Mouse (Mus musculus) embryonic facial prominence, embryonic 10.5 days (tissue): ENCODE data around the gene Dmrtc1c2. TPM values are rescaled to one million over a fixed set of nuclear protein-coding genes. Genes with fewer than 3 reads are reported as not detected.
"Not testable (repeated sequence)": the region's sequence is repeated elsewhere in the genome, so short reads cannot be mapped to it uniquely, and the experiment has no call there.

Experiments used
- DNase-seq: peaks from one replicate; pipeline ENCODE4 v3.0.0-alpha.2; 2017; ENCODE audit warnings: low spot score
- H3K27ac ChIP-seq: fragments of 300-500 bp; sonication (generic); replicated peaks from 2 replicates; pipeline ENCODE4 v1.5.1; 2016; ENCODE audit warnings: mild to moderate bottlenecking
- H3K27me3 ChIP-seq: fragments of 300-500 bp; sonication (generic); replicated peaks from 2 replicates; pipeline ENCODE4 v1.6.1; 2016; ENCODE audit warnings: low read depth, mild to moderate bottlenecking; ENCODE audit not compliant: poor library complexity, severe bottlenecking
- H3K36me3 ChIP-seq: fragments of 300-500 bp; sonication (generic); replicated peaks from 2 replicates; pipeline ENCODE4 v1.6.1; 2016; ENCODE audit warnings: mild to moderate bottlenecking, moderate library complexity
- H3K4me1 ChIP-seq: fragments of 300-500 bp; sonication (generic); 2 replicates; pipeline ENCODE4 v1.6.1; 2016
- H3K4me3 ChIP-seq: fragments of 300-500 bp; sonication (generic); 2 replicates; pipeline ENCODE4 v1.5.1; 2016; ENCODE audit warnings: mild to moderate bottlenecking, moderate library complexity
- H3K9me3 ChIP-seq: fragments of 300-500 bp; sonication (generic); 2 replicates; pipeline ENCODE4 v1.6.1; 2016; ENCODE audit warnings: mild to moderate bottlenecking
- WGBS: fragments of 180-500 bp; shearing (Covaris S2); methylation state at CpG from one replicate; pipeline ENCODE4 v1.1.7; 2016; 5-methylcytosine and 5-hydroxymethylcytosine counted together
- polyA plus RNA-seq: library from polyadenylated mRNA; unstranded; fragments of >200 nt; fragmentation: Nextera tagmentation; extraction: Ambion mirVana; gene quantifications from 2 replicates; pipeline ENCODE4 v1.2.1, GENCODE M21; 2016

Dmrtc1c2 gene
- polyA plus RNA-seq = not detected in 2 replicates

DNA sequence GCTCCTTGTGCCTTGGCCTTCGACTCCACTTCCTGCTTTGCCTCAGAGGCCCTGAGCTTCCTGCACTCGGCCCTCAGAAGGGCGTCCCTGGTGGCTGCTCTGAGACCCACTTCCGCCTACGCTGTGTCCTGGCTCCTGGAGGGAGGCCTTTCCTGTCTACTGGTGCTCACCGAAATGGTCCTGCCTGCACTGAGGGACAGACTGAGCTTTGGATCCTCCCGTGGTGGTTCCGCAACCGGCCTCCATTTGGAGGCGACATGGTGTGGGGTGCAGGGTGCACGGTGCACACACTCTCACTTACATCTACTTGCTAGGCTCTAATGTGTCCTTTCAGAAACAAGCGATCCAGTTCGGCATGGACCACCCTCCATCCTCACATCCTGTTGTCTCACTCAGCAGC is at the start of gene Dmrtc1c2:
Gene Dmrtc1c2, minus strand, starts transcription at position 101 of the 400 bp plus-strand sequence.
- 93% methylated on average over 4 of the region's 13 CpGs for WGBS
- not testable (repeated sequence) for H3K9me3 ChIP-seq, H3K27me3 ChIP-seq, H3K4me3 ChIP-seq, H3K4me1 ChIP-seq, H3K27ac ChIP-seq, DNase-seq, H3K36me3 ChIP-seq

DNA sequence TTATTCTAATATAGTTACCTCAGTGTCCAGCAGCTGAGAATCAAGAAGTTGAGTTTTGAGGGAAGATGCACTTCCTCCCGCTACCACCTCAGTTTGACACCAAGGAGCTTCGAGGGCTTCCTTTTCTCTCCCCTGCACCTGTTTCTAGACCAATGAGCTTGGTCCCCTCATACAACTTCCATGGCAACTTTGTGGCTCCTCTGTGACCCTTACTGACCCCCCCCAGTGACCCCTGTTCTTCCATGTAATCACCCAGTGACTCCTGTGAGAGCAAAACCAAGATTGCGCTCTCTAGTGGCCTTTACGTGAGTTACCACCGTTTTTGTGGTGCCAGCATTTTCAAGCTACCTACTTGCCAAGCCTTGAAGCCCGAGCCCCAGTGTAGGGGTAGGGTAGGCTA is 13.5 kb upstream of the Dmrtc1c2 start, which contains the start of gene 1700031F05Rik:
Gene 1700031F05Rik, minus strand, starts transcription at position 101 of the 400 bp plus-strand sequence.
- no peak within 1 kb of the TSS for H3K27ac ChIP-seq
- H3K36me3 ChIP-seq = no peaks in the 10 kb centered on the region
- peaks cover 41% of the 10 kb centered on the region for H3K27me3 ChIP-seq
- no peaks in the 10 kb centered on the region for H3K9me3 ChIP-seq
- H3K4me1 ChIP-seq = no peaks in the 10 kb centered on the region
- no peak within 1 kb of the TSS for H3K4me3 ChIP-seq
- 86% methylated on average over 6 of the region's 6 CpGs for WGBS
- no peak for DNase-seq

DNA sequence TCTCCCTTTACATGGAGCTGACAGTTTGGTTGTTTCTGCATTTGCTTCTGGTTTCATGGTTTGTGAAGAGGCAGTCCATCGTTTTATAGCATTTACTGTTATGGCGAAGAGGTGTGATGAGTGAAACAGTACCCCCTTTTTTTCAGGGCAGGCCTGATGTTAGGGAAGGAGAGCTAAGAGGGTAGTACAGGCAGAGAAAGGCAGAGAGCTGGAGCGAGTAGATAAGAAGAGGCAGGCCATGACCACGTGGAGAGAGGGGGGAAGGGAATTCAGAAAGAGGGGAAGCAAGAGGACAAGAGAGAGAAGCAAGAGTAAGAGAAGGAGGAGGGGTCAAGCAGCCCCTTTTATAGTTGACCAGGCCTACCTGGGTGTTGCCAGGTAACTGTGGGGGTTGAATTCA is 42.1 kb downstream of the Dmrtc1c2 start:
- DNase-seq = no peak
- H3K9me3 ChIP-seq = no peaks in the 10 kb centered on the region
- no peak overlapping the region for H3K27ac ChIP-seq
- H3K27me3 ChIP-seq = peaks cover 32% of the 10 kb centered on the region
- 64% methylated on average over 4 of the region's 4 CpGs for whole genome bisulfite sequencing
- no peak overlapping the region for H3K4me3 ChIP-seq
- no peaks in the 10 kb centered on the region for H3K36me3 ChIP-seq
- no peaks in the 10 kb centered on the region for H3K4me1 ChIP-seq

DNA sequence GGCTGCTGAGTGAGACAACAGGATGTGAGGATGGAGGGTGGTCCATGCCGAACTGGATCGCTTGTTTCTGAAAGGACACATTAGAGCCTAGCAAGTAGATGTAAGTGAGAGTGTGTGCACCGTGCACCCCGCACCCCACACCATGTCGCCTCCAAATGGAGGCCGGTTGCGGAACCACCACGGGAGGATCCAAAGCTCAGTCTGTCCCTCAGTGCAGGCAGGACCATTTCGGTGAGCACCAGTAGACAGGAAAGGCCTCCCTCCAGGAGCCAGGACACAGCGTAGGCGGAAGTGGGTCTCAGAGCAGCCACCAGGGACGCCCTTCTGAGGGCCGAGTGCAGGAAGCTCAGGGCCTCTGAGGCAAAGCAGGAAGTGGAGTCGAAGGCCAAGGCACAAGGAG is 51.8 kb downstream of the Dmrtc1c2 start, which contains the start of gene Dmrtc1c1:
Gene Dmrtc1c1, plus strand, starts transcription at position 301 of the 400 bp plus-strand sequence.
- not testable (repeated sequence) for H3K4me3 ChIP-seq, H3K4me1 ChIP-seq, H3K27ac ChIP-seq, H3K27me3 ChIP-seq, H3K36me3 ChIP-seq, H3K9me3 ChIP-seq, DNase-seq
- 95% methylated on average over 3 of the region's 14 CpGs for WGBS

Other genes with a start within 250 kb of the Dmrtc1c2 start
- gene Phka1, start 210.4 kb downstream of the Dmrtc1c2 start, polyA plus RNA-seq = 9.5 and 10.4 TPM in 2 replicates
- gene Gm3880, start 167.6 kb downstream of the Dmrtc1c2 start, polyA plus RNA-seq = not detected in 2 replicates
- gene Gm9112, start 147.0 kb downstream of the Dmrtc1c2 start, polyA plus RNA-seq = not detected in 2 replicates
- not detected in 2 replicates for gene Dmrtc1b, start 146.8 kb downstream of the Dmrtc1c2 start, polyA plus RNA-seq
- not detected in 2 replicates for gene Dmrtc1c1, start 51.7 kb downstream of the Dmrtc1c2 start, polyA plus RNA-seq
- not detected in 2 replicates for gene 1700031F05Rik, start 13.4 kb upstream of the Dmrtc1c2 start, polyA plus RNA-seq
- 0.39 and 0.43 TPM in 2 replicates for gene Dmrtc1a, start 54.1 kb upstream of the Dmrtc1c2 start, polyA plus RNA-seq
- not detected in 2 replicates for gene 1700011M02Rik, start 54.3 kb upstream of the Dmrtc1c2 start, polyA plus RNA-seq
- not detected in 2 replicates for gene 1700018G05Rik, start 73.8 kb upstream of the Dmrtc1c2 start, polyA plus RNA-seq